Mouse (Mus musculus) layer of hippocampus, adult 6 months (tissue): ENCODE data around the gene Tchhl1. TPM values are rescaled to one million over a fixed set of nuclear protein-coding genes. Genes with fewer than 3 reads are reported as not detected.

Source experiments
- long read RNA-seq, 2 experiments: library from polyadenylated mRNA; unstranded; transcript quantifications; one replicate each; pipeline ENCODE4 v2.0.0; 2019 to 2020
- microRNA-seq: library from miRNA; unstranded; fragments of <30 nt; microRNA quantifications from one replicate; pipeline ENCODE4 v1.2.0, GENCODE M21; 2020
- polyA plus RNA-seq: library from polyadenylated mRNA; unstranded; fragments of <200 nt; fragmentation: Nextera tagmentation; gene quantifications from 2 replicates; pipeline ENCODE4 v1.2.3, GENCODE M21; 2021

Tchhl1 gene
- polyA plus RNA-seq, result not detected in 2 replicates
- long read RNA-seq, experiment 1, result 0 reads
- long read RNA-seq, experiment 2, result 0 reads

GRCm38 (mm10) chr3:93468561-93468960, at the start of gene Tchhl1:
Tchhl1 (plus strand) TSS chr3:93468754.

GRCm38 (mm10) chr3:93442030-93442429, 26.5 kb upstream of the Tchhl1 start, which contains the start of gene Tchh:
Tchh (plus strand) TSS chr3:93442330.

GRCm38 (mm10) chr3:93520330-93521193, 52.0 kb downstream of the Tchhl1 start, which contains the start of gene S100a11:
S100a11 (plus strand) TSS chr3:93520488.

Small RNA genes within 50 kb of the gene (microRNA-seq; reads per million reads assigned to microRNA genes)
- gene Gm22752, result not detected

Other genes starting within 250 kb of the Tchhl1 start
- gene Flg, start 195.2 kb upstream of the Tchhl1 start, polyA plus RNA-seq, result not detected in 2 replicates
- not detected in 2 replicates for gene Hrnr, start 149.0 kb upstream of the Tchhl1 start, polyA plus RNA-seq
- gene Rptn, start 75.1 kb upstream of the Tchhl1 start, polyA plus RNA-seq, result not detected in 2 replicates
- 1.0 and 1.2 TPM in 2 replicates for gene Tchh, start 26.4 kb upstream of the Tchhl1 start, polyA plus RNA-seq
- gene S100a11, start 51.7 kb downstream of the Tchhl1 start, polyA plus RNA-seq, result 27.8 and 28.4 TPM in 2 replicates
- gene S100a10, start 86.3 kb downstream of the Tchhl1 start, polyA plus RNA-seq, result 88.6 and 91.8 TPM in 2 replicates
- not detected in 2 replicates for gene Tdpoz2, start 183.9 kb downstream of the Tchhl1 start, polyA plus RNA-seq
- gene Tdpoz1, start 207.6 kb downstream of the Tchhl1 start, polyA plus RNA-seq, result not detected in 2 replicates
- gene Gm37596, start 224.3 kb downstream of the Tchhl1 start, polyA plus RNA-seq, result not detected in 2 replicates